Mouse (Mus musculus): ENCODE measurements at regions not wholly inside any gene's neighbourhood (a gene's known extent, or its start where the extent isn't known, plus 50 kb on each side); places are given as distances from the start of the nearest gene placed in this dataset.

- no peak for DNase-seq (ENCODE audit: low read depth, low spot score)
- in situ Hi-C loops (cut with MboI; ENCODE audit: low sequenced_read_pairs in 2 of 2, unreplicated experiment in 2 of 2) = no loop called here
- Histone ChIP-seq H3K36me3 (ENCODE audit: control insufficient read depth, insufficient read depth, low read length, poor library complexity, severe bottlenecking) (no peaks in the 10 kb centered on the region), H3K9me3 (ENCODE audit: control insufficient read depth, insufficient read depth, low read depth, low read length) (no peaks in the 10 kb centered on the region), H3K27ac (ENCODE audit: insufficient read depth, low read depth, low read length, poor library complexity, severe bottlenecking) (no peak overlapping the region), H3K4me1 (ENCODE audit: control insufficient read depth in 2 of 2, insufficient read depth in 2 of 2, low read length in 2 of 2, poor library complexity in 1 of 2) (peaks cover 0 to 8% of the 10 kb centered on the region in 2 experiments; a peak in 2 of 4 replicates), H3K4me3 (ENCODE audit: insufficient read depth in 1 of 2, low read depth in 1 of 2, low read length in 2 of 2, poor library complexity in 1 of 2, severe bottlenecking in 1 of 2) (no peak overlapping the region), H3K9ac (ENCODE audit: insufficient read depth, low read depth, low read length, poor library complexity, severe bottlenecking) (no peak overlapping the region)
- TF ChIP-seq ZC3H11A (IDR thresholded peaks at IDR 0.05; ENCODE audit: borderline replicate concordance, low read depth, low read length) (no peak), CHD2 (IDR thresholded peaks at IDR 0.05; ENCODE audit: low read depth, low read length) (no peak), ZNF384 (IDR thresholded peaks at IDR 0.05; ENCODE audit: low read depth, low read length) (no peak), HCFC1 (IDR thresholded peaks at IDR 0.05; ENCODE audit: borderline replicate concordance, insufficient read depth, low read length) (no peak), MAFK (IDR thresholded peaks at IDR 0.05; ENCODE audit: insufficient read depth, low read depth, low read length) (no peak)
These were observed 352.5 kb upstream of the Zmiz1 start for GRCm38 (mm10) chr14:25106451-25106850.

DNA sequence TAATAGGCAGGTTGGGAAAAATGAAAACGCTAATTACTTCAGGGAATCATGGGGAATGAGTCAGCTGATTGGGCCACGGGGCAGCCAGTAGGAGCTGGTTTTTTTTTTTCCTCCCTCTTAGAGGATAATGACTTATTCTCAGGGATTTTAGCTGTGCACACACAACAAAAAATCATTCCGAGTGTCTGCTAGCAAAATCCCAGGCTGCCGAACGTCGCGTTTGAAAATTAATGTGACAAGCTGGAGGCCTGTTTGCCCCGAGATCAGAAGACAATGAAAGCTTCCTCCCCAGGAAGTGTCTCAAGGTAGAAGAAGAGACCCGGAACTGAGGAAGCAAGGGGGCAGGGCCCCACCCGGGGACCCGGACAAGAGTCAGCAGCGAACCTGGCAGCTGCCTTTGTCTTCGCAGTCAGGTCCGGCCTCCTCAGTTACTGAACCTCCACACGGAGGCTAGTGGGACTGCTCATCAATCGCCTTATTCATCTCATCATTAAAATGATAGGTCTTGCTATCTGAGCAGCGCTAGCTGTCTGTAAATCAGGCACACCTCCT lies 350.8 kb upstream of the Zmiz1 start:
- Histone ChIP-seq H3K4me1 (ENCODE audit: control insufficient read depth in 2 of 2, insufficient read depth in 2 of 2, low read length in 2 of 2, poor library complexity in 1 of 2) (peaks cover 0 to 8% of the 10 kb centered on the region in 2 experiments; a peak in 2 of 4 replicates), H3K36me3 (ENCODE audit: control insufficient read depth, insufficient read depth, low read length, poor library complexity, severe bottlenecking) (no peaks in the 10 kb centered on the region), H3K9ac (ENCODE audit: insufficient read depth, low read depth, low read length, poor library complexity, severe bottlenecking) (peak overlapping the region; percentile 16; the same call in 1 of the 2 replicates), H3K9me3 (ENCODE audit: control insufficient read depth, insufficient read depth, low read depth, low read length) (no peaks in the 10 kb centered on the region), H3K4me3 (ENCODE audit: insufficient read depth in 1 of 2, low read depth in 1 of 2, low read length in 2 of 2, poor library complexity in 1 of 2, severe bottlenecking in 1 of 2) (peak overlapping the region in 1 of 2 experiments; percentile 28; a peak in 1 of 4 replicates), H3K27ac (ENCODE audit: insufficient read depth, low read depth, low read length, poor library complexity, severe bottlenecking) (no peak overlapping the region)
- peak; percentile 16 for DNase-seq (ENCODE audit: low read depth, low spot score)
- in situ Hi-C loops (cut with MboI; ENCODE audit: low sequenced_read_pairs in 2 of 2, unreplicated experiment in 2 of 2) = no loop called here
- no peak for TF ChIP-seq ZNF384 (IDR thresholded peaks at IDR 0.05; ENCODE audit: low read depth, low read length)
- TF ChIP-seq HCFC1 (IDR thresholded peaks at IDR 0.05; ENCODE audit: borderline replicate concordance, insufficient read depth, low read length) = no peak
- no peak for TF ChIP-seq CHD2 (IDR thresholded peaks at IDR 0.05; ENCODE audit: low read depth, low read length)
- TF ChIP-seq MAFK (IDR thresholded peaks at IDR 0.05; ENCODE audit: insufficient read depth, low read depth, low read length) = no peak
- no peak for TF ChIP-seq ZC3H11A (IDR thresholded peaks at IDR 0.05; ENCODE audit: borderline replicate concordance, low read depth, low read length)

GRCm38 (mm10) chr14:25108701-25109290 lies 350.2 kb upstream of the Zmiz1 start:
- H3K4me1 ChIP-seq (ENCODE audit: control insufficient read depth in 2 of 2, insufficient read depth in 2 of 2, low read length in 2 of 2, poor library complexity in 1 of 2) = peaks cover 0 to 8% of the 10 kb centered on the region in 2 experiments; a peak in 2 of 4 replicates
- no peak overlapping the region for H3K27ac ChIP-seq (ENCODE audit: insufficient read depth, low read depth, low read length, poor library complexity, severe bottlenecking)
- no peak for TF ChIP-seq ZNF384 (IDR thresholded peaks at IDR 0.05; ENCODE audit: low read depth, low read length)
- TF ChIP-seq MAFK (IDR thresholded peaks at IDR 0.05; ENCODE audit: insufficient read depth, low read depth, low read length) = no peak
- no peak for TF ChIP-seq ZC3H11A (IDR thresholded peaks at IDR 0.05; ENCODE audit: borderline replicate concordance, low read depth, low read length)
- no peak for TF ChIP-seq CHD2 (IDR thresholded peaks at IDR 0.05; ENCODE audit: low read depth, low read length)
- TF ChIP-seq HCFC1 (IDR thresholded peaks at IDR 0.05; ENCODE audit: borderline replicate concordance, insufficient read depth, low read length) = no peak
- H3K9ac ChIP-seq (ENCODE audit: insufficient read depth, low read depth, low read length, poor library complexity, severe bottlenecking) = peak overlapping the region; percentile 16; the same call in 1 of the 2 replicates
- in situ Hi-C loops (cut with MboI; ENCODE audit: low sequenced_read_pairs in 2 of 2, unreplicated experiment in 2 of 2) = no loop called here
- H3K9me3 ChIP-seq (ENCODE audit: control insufficient read depth, insufficient read depth, low read depth, low read length) = no peaks in the 10 kb centered on the region
- H3K4me3 ChIP-seq (ENCODE audit: insufficient read depth in 1 of 2, low read depth in 1 of 2, low read length in 2 of 2, poor library complexity in 1 of 2, severe bottlenecking in 1 of 2) = peak overlapping the region in 1 of 2 experiments; percentile 28; a peak in 1 of 4 replicates
- H3K36me3 ChIP-seq (ENCODE audit: control insufficient read depth, insufficient read depth, low read length, poor library complexity, severe bottlenecking) = no peaks in the 10 kb centered on the region
- DNase-seq (ENCODE audit: low read depth, low spot score) = peak; percentile 25

DNA sequence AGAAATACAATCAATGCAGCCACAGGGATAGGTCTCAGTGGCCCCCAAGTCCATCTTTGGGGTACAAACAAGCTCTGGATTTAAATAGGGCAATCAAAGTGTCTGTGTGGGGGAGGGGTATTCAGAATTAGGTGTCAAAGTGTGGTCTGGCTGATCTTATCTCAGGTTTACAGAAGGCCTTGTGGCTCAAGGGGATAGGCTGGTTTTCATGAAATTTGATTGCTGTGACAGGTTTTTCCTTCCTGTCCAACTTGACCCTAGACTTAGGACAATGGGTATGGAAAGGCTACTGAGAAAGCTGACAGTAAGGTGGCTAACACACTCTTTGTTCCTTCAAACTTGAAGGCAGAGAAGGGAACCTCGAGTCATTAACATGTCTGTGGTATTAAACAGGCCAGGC lies 349.3 kb upstream of the Zmiz1 start:
- H3K9ac ChIP-seq (ENCODE audit: insufficient read depth, low read depth, low read length, poor library complexity, severe bottlenecking) = no peak overlapping the region
- TF ChIP-seq CHD2 (IDR thresholded peaks at IDR 0.05; ENCODE audit: low read depth, low read length) (no peak), ZC3H11A (IDR thresholded peaks at IDR 0.05; ENCODE audit: borderline replicate concordance, low read depth, low read length) (no peak), ZNF384 (IDR thresholded peaks at IDR 0.05; ENCODE audit: low read depth, low read length) (no peak), MAFK (IDR thresholded peaks at IDR 0.05; ENCODE audit: insufficient read depth, low read depth, low read length) (no peak), HCFC1 (IDR thresholded peaks at IDR 0.05; ENCODE audit: borderline replicate concordance, insufficient read depth, low read length) (no peak)
- in situ Hi-C loops (cut with MboI; ENCODE audit: low sequenced_read_pairs in 2 of 2, unreplicated experiment in 2 of 2) = no loop called here
- H3K36me3 ChIP-seq (ENCODE audit: control insufficient read depth, insufficient read depth, low read length, poor library complexity, severe bottlenecking) = no peaks in the 10 kb centered on the region
- DNase-seq (ENCODE audit: low read depth, low spot score) = no peak
- H3K4me1 ChIP-seq (ENCODE audit: control insufficient read depth in 2 of 2, insufficient read depth in 2 of 2, low read length in 2 of 2, poor library complexity in 1 of 2) = peaks cover 0 to 8% of the 10 kb centered on the region in 2 experiments; a peak in 2 of 4 replicates
- no peak overlapping the region for H3K4me3 ChIP-seq (ENCODE audit: insufficient read depth in 1 of 2, low read depth in 1 of 2, low read length in 2 of 2, poor library complexity in 1 of 2, severe bottlenecking in 1 of 2)
- no peak overlapping the region for H3K27ac ChIP-seq (ENCODE audit: insufficient read depth, low read depth, low read length, poor library complexity, severe bottlenecking)
- no peaks in the 10 kb centered on the region for H3K9me3 ChIP-seq (ENCODE audit: control insufficient read depth, insufficient read depth, low read depth, low read length)
